Mouse (Mus musculus): ENCODE results near the gene Ifi206. TPM values are rescaled to one million over a fixed set of nuclear protein-coding genes. Genes with fewer than 3 reads are reported as not detected.

The Ifi206 gene
- polyA plus RNA-seq, 2 experiments: 0.13 to 0.28 TPM

DNA sequence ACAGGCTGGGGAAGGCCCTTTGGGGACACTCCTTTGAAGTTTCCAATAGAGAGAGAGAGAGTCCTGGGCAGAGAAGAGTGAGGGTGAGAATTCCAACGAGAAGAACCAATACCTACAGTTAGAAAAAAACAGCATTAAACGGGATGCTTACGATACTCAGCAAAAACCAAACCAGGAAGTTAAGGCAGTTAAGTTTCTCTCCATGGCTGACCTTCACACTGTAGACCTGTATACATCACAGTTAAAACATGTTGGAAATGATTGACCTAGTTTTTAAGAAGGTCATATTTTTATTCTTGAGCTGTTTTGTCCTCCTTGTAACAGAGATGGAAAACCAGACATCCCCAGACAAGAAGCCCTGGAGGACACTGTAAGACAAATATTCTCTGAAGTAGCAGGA lies 72.3 kb downstream of the Ifi206 start:
- TF ChIP-seq EP300 (IDR thresholded peaks at IDR 0.05; ENCODE audit: low read depth) (no peak), CTCF (IDR thresholded peaks at IDR 0.05; ENCODE audit: low read depth) (no peak)
- 66% methylated on average over 3 of the region's 3 CpGs for WGBS (ENCODE audit: insufficient replicate concordance)
- H3K9ac ChIP-seq (replicated peaks): no peak overlapping the region
- H3K27me3 ChIP-seq (ENCODE audit: control insufficient read depth, insufficient read depth, low read length): no peaks in the 10 kb centered on the region
- H3K4me1 ChIP-seq (replicated peaks; ENCODE audit: control insufficient read depth in 2 of 2, insufficient read depth in 2 of 2, low read length in 1 of 2): peaks cover 0 to 2% of the 10 kb centered on the region in 2 experiments; a peak in 1 of 4 replicates
- no peaks in the 10 kb centered on the region for H3K9me3 ChIP-seq (ENCODE audit: control insufficient read depth, low read length)
- H3K4me3 ChIP-seq (ENCODE audit: insufficient read depth in 1 of 2, low read depth in 2 of 2, low read length in 2 of 2): no peak overlapping the region
- H3K36me3 ChIP-seq (replicated peaks; ENCODE audit: control insufficient read depth, insufficient read depth, low read depth): no peaks in the 10 kb centered on the region
- no peak overlapping the region for H3K27ac ChIP-seq
- H3K4me2 ChIP-seq (ENCODE audit: low read depth): no peak overlapping the region
- ATAC-seq (ENCODE audit: insufficient read depth): no peak
- DNase-seq (ENCODE audit: low read depth in 3 of 3, low spot score in 3 of 3): no peak

Small RNA genes within 50 kb of the gene (microRNA-seq; reads per million reads assigned to microRNA genes)
- not detected for gene Gm44481

Other genes with a start within 250 kb of the Ifi206 start
- gene Olfr418, start 225.0 kb downstream of the Ifi206 start, polyA plus RNA-seq (2012; rRNA removed): not detected in 2 replicates
- gene Olfr418, start 225.0 kb downstream of the Ifi206 start, polyA plus RNA-seq (2014; fragmentation: Nextera tagmentation; extraction: Ambion mirVana): not detected in 2 replicates
- not detected in 2 replicates for gene Mptx2, start 213.3 kb downstream of the Ifi206 start, polyA plus RNA-seq (2012; rRNA removed)
- gene Mptx2, start 213.3 kb downstream of the Ifi206 start, polyA plus RNA-seq (2014; fragmentation: Nextera tagmentation; extraction: Ambion mirVana): not detected in 2 replicates
- gene Ackr1, start 157.3 kb downstream of the Ifi206 start, polyA plus RNA-seq (2012; rRNA removed): 53.0 and 70.6 TPM in 2 replicates
- gene Ackr1, start 157.3 kb downstream of the Ifi206 start, polyA plus RNA-seq (2014; fragmentation: Nextera tagmentation; extraction: Ambion mirVana): 76.9 and 84.9 TPM in 2 replicates
- gene Aim2, start 140.2 kb downstream of the Ifi206 start, polyA plus RNA-seq (2012; rRNA removed): 3.2 and 4.4 TPM in 2 replicates
- gene Aim2, start 140.2 kb downstream of the Ifi206 start, polyA plus RNA-seq (2014; fragmentation: Nextera tagmentation; extraction: Ambion mirVana): 1.7 and 3.3 TPM in 2 replicates
- gene Cadm3, start 123.3 kb downstream of the Ifi206 start, polyA plus RNA-seq (2012; rRNA removed): 0.42 and 0.44 TPM in 2 replicates
- gene Cadm3, start 123.3 kb downstream of the Ifi206 start, polyA plus RNA-seq (2014; fragmentation: Nextera tagmentation; extraction: Ambion mirVana): 0.87 and 0.89 TPM in 2 replicates
- not detected in 2 replicates for gene Ifi214, start 44.9 kb upstream of the Ifi206 start, polyA plus RNA-seq (2012; rRNA removed)
- gene Ifi214, start 44.9 kb upstream of the Ifi206 start, polyA plus RNA-seq (2014; fragmentation: Nextera tagmentation; extraction: Ambion mirVana): not detected in 2 replicates
- gene Ifi213, start 108.2 kb upstream of the Ifi206 start, polyA plus RNA-seq (2012; rRNA removed): 0.03 and 0.04 TPM in 2 replicates
- gene Ifi213, start 108.2 kb upstream of the Ifi206 start, polyA plus RNA-seq (2014; fragmentation: Nextera tagmentation; extraction: Ambion mirVana): 0.08 TPM in 1 of 2 replicates, not detected in the other
- gene Ifi209, start 139.9 kb upstream of the Ifi206 start, polyA plus RNA-seq (2012; rRNA removed): 0.11 and 0.22 TPM in 2 replicates
- 0.38 and 0.39 TPM in 2 replicates for gene Ifi209, start 139.9 kb upstream of the Ifi206 start, polyA plus RNA-seq (2014; fragmentation: Nextera tagmentation; extraction: Ambion mirVana)
- gene Ifi208, start 182.6 kb upstream of the Ifi206 start, polyA plus RNA-seq (2012; rRNA removed): not detected in 2 replicates
- gene Ifi208, start 182.6 kb upstream of the Ifi206 start, polyA plus RNA-seq (2014; fragmentation: Nextera tagmentation; extraction: Ambion mirVana): 0.08 TPM in 1 of 2 replicates, not detected in the other